Mouse (Mus musculus) liver, adult 2 months (tissue): Measurements from ENCODE around the gene Pank1. TPM values are rescaled to one million over a fixed set of nuclear protein-coding genes. Genes with fewer than 3 reads are reported as not detected.
A peak's percentile ranks its signal among the peaks of the same experiment; 100 is the strongest.

ENCODE experiments used
- DNase-seq: peaks from one replicate; pipeline ENCODE4 v3.0.0-alpha.2; 2011; ENCODE audit warnings: low read depth, low spot score; ENCODE audit errors: extremely low read depth
- H3K27ac ChIP-seq: fragments of 200-500 bp; replicated peaks from 2 replicates; pipeline ENCODE4 v1.5.1; 2012; ENCODE audit warnings: low read depth, mild to moderate bottlenecking, control low read depth, inconsistent platforms, low read length; ENCODE audit not compliant: insufficient read depth
- H3K27me3 ChIP-seq: fragments of 200-500 bp; 2 replicates; pipeline ENCODE4 v1.6.1; 2012; ENCODE audit warnings: mild to moderate bottlenecking, moderate library complexity, low read length, inconsistent platforms; ENCODE audit not compliant: control insufficient read depth, insufficient read depth
- H3K36me3 ChIP-seq: fragments of 200-500 bp; 2 replicates; pipeline ENCODE4 v1.6.1; 2012; ENCODE audit warnings: low read length, inconsistent platforms; ENCODE audit not compliant: control insufficient read depth, insufficient read depth
- H3K4me1 ChIP-seq: fragments of 200-500 bp; 2 replicates; pipeline ENCODE4 v1.6.1; 2011; ENCODE audit warnings: low read length; ENCODE audit not compliant: control insufficient read depth, insufficient read depth
- H3K4me3 ChIP-seq: fragments of 200-500 bp; 2 replicates; pipeline ENCODE4 v1.5.1; 2011; ENCODE audit warnings: low read depth, mild to moderate bottlenecking, control low read depth, low read length, moderate library complexity; ENCODE audit not compliant: insufficient read depth
- H3K79me2 ChIP-seq: fragments of 200-500 bp; 2 replicates; pipeline ENCODE4 v1.6.1; 2012; ENCODE audit warnings: inconsistent platforms, mild to moderate bottlenecking, low read length, moderate library complexity; ENCODE audit not compliant: control insufficient read depth, insufficient read depth
- H3K9ac ChIP-seq: fragments of 200-500 bp; 2 replicates; pipeline ENCODE4 v1.6.1; 2012; ENCODE audit warnings: low read depth, mild to moderate bottlenecking, control low read depth, inconsistent platforms, low read length
- CTCF ChIP-seq: fragments of 200-500 bp; IDR thresholded peaks from 2 replicates; pipeline ENCODE4 v1.5.1; 2011; ENCODE audit warnings: low read depth, low read length, control low read depth
- POLR2A ChIP-seq: fragments of 200-500 bp; IDR thresholded peaks from 2 replicates; pipeline ENCODE4 v1.6.1; 2011; ENCODE audit warnings: low read length, control low read depth; ENCODE audit not compliant: insufficient read depth; ENCODE audit errors: extremely low read depth
- WGBS: fragments of 180-500 bp; shearing (Covaris S2); methylation state at CpG from one replicate; pipeline ENCODE4 v1.1.7; 2018; 5-methylcytosine and 5-hydroxymethylcytosine counted together
- polyA plus RNA-seq: library from polyadenylated mRNA; depleted of rRNA; stranded (reverse); fragments of >200 nt; gene quantifications from 2 replicates; pipeline ENCODE4 v1.2.3, GENCODE M21; 2012
- total RNA-seq: library from RNA; depleted of rRNA; stranded (reverse); fragments of >200 nt; gene quantifications from 2 replicates; pipeline ENCODE4 v1.2.3, GENCODE M21; 2014

Gene Pank1
- total and polyA plus RNA-seq, 2 experiments: 14.1 to 259 TPM

DNA sequence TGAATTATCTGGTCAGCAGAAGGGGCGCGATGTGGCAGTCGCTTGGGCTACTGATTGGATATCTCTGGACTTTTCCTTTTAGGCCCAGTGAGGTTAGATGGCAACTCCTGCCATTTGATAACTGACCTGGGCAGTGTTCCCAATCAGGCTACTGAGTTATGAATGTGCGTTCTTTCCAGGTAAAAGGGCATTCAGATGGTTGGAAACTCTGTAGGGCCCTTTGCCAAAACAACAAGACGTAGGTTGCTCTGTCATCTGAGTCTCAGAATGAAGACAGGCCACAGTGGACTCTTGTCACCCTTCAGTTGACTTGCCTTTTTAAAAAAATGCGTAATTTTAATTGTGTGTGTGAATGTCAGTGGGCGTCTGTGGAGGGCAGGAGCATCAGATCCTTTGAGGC is 29.8 kb downstream of the Pank1 start:
- Histone ChIP-seq H3K79me2 (peaks cover 29% of the 10 kb centered on the region), H3K4me1 (peaks cover 38% of the 10 kb centered on the region), H3K9ac (no peak overlapping the region), H3K36me3 (no peaks in the 10 kb centered on the region), H3K27me3 (no peaks in the 10 kb centered on the region), H3K4me3 (no peak overlapping the region), H3K27ac (peak overlapping the region; percentile 92)
- TF ChIP-seq POLR2A (no peak), CTCF (no peak)
- WGBS: 26% methylated on average over 7 of the region's 7 CpGs
- peak; percentile 99 for DNase-seq

GRCm38 (mm10) chr19:34848164-34848563 is 31.1 kb downstream of the Pank1 start:
- Histone ChIP-seq H3K27me3 (no peaks in the 10 kb centered on the region), H3K4me3 (no peak overlapping the region), H3K36me3 (no peaks in the 10 kb centered on the region), H3K4me1 (peaks cover 38% of the 10 kb centered on the region), H3K27ac (peak overlapping the region; percentile 72), H3K79me2 (peaks cover 35% of the 10 kb centered on the region), H3K9ac (no peak overlapping the region)
- DNase-seq: no peak
- WGBS: 85% methylated on average over 9 of the region's 9 CpGs
- TF ChIP-seq POLR2A (no peak), CTCF (no peak)

DNA sequence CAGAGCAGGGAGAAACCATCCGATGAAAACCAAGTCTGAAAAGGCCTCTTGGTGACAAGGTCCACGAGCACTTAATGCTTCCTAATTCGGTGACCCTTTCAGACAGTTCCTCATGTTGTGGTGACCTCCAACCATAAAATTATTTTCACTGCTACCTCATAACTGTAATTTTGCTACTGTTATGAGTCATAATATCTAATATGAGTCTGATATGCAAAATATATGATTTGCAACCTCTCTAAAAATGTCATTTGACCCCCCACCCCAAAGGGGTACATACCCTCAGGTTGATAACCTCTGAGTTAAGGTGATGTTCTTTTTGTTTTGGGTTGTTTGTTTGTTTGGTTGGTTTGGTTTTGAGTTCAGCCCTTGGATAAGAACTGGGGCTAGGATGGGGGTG is 32.2 kb downstream of the Pank1 start:
- no peak overlapping the region for H3K4me3 ChIP-seq
- H3K36me3 ChIP-seq: no peaks in the 10 kb centered on the region; the same call in 1 of the 2 replicates
- 45% methylated on average over 3 of the region's 3 CpGs for WGBS
- TF ChIP-seq CTCF: no peak
- TF ChIP-seq POLR2A: no peak
- peak overlapping the region; percentile 41; the same call in 1 of the 2 replicates for H3K9ac ChIP-seq
- no peak for DNase-seq
- no peaks in the 10 kb centered on the region for H3K27me3 ChIP-seq
- H3K4me1 ChIP-seq: peaks cover 40% of the 10 kb centered on the region
- peaks cover 38% of the 10 kb centered on the region for H3K79me2 ChIP-seq
- peak overlapping the region; percentile 49; the same call in 1 of the 2 replicates for H3K27ac ChIP-seq

GRCm38 (mm10) chr19:34846508-34847038 is 32.7 kb downstream of the Pank1 start:
- TF ChIP-seq CTCF (no peak), POLR2A (no peak)
- Histone ChIP-seq H3K36me3 (no peaks in the 10 kb centered on the region; the same call in 1 of the 2 replicates), H3K27me3 (no peaks in the 10 kb centered on the region), H3K79me2 (peaks cover 35% of the 10 kb centered on the region), H3K4me3 (no peak overlapping the region), H3K9ac (peak overlapping the region; percentile 41; the same call in 1 of the 2 replicates), H3K27ac (peak overlapping the region; percentile 58), H3K4me1 (peaks cover 37% of the 10 kb centered on the region)
- no peak for DNase-seq
- 31% methylated on average over 12 of the region's 12 CpGs for WGBS

GRCm38 (mm10) chr19:34846005-34846404 is 33.2 kb downstream of the Pank1 start:
- Histone ChIP-seq H3K79me2 (peaks cover 37% of the 10 kb centered on the region), H3K9ac (peak overlapping the region; percentile 60; the same call in 1 of the 2 replicates), H3K4me3 (no peak overlapping the region), H3K27ac (peak overlapping the region; percentile 58), H3K36me3 (no peaks in the 10 kb centered on the region; the same call in 1 of the 2 replicates), H3K27me3 (no peaks in the 10 kb centered on the region), H3K4me1 (peaks cover 38% of the 10 kb centered on the region)
- DNase-seq: peak; percentile 87
- TF ChIP-seq CTCF (no peak), POLR2A (no peak)
- WGBS: 11% methylated on average over 7 of the region's 7 CpGs

GRCm38 (mm10) chr19:34845331-34845730 is 33.9 kb downstream of the Pank1 start:
- Histone ChIP-seq H3K4me3 (no peak overlapping the region), H3K79me2 (peaks cover 38% of the 10 kb centered on the region), H3K36me3 (peaks cover 3% of the 10 kb centered on the region), H3K27me3 (no peaks in the 10 kb centered on the region), H3K27ac (no peak overlapping the region; the same call in 1 of the 2 replicates), H3K9ac (no peak overlapping the region), H3K4me1 (peaks cover 38% of the 10 kb centered on the region)
- DNase-seq: no peak
- WGBS: 90% methylated on average over 8 of the region's 8 CpGs
- TF ChIP-seq POLR2A (no peak), CTCF (no peak)
